Mouse (Mus musculus) frontal cortex, postnatal 36 days (tissue): ENCODE results near the gene Gja8.

Source experiments
- DNase-seq, 2 experiments: peaks; one replicate each; pipeline ENCODE4 v3.0.0; 2022; ENCODE audit warnings: low spot score in 2 of 2

The Gja8 gene

GRCm38 (mm10) chr3:96880385-96880784, 45.4 kb downstream of the Gja8 start:
- DNase-seq = peak in 1 of 2 experiments; percentile 9

- DNase-seq = no peak
Measured at GRCm38 (mm10) chr3:96879536-96879935, 46.3 kb downstream of the Gja8 start.

- no peak for DNase-seq
Measured at GRCm38 (mm10) chr3:96874808-96875571, 50.8 kb downstream of the Gja8 start.

DNA sequence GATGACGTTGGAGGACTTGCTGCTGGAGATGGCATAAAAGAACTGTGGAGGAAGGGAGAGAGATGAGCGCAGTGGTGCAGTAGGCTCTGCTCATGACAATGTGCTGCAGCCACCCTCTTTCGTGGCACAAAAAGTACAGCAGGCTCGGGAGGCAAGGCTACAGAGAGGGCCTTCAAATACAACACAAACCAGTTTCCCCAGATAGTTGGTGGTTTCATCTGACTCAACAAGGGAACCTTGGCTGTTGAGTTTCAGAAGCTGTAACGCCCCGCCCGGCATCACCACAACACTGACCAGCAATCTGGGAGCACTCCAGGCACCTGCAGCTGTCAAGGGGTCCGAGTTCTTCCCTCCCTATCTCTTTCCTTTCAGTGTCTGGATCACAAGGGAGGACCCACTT, 53.3 kb downstream of the Gja8 start:
- no peak for DNase-seq

DNA sequence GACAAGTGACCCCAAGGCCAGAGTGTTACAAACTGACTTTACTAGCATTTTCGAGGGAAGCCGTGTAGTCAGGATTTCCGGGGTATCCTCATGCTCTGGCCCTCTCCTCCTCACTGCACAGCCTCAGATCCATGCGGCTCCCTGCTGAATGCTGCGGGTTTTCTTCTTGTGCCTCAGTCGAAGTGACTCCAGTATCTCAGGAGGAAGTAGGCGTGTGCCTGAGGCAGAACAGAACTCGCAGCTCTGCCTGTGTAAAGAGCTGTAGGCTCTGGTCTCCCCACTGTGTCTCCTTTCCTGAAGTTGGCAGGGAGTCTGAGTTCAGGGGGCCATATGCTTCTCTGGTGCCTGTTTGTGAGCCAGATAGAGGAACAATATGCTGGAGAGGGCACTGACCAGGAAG, 54.8 kb downstream of the Gja8 start:
- no peak for DNase-seq

- DNase-seq = no peak
Measured at GRCm38 (mm10) chr3:96870270-96870669, 55.5 kb downstream of the Gja8 start.

DNA sequence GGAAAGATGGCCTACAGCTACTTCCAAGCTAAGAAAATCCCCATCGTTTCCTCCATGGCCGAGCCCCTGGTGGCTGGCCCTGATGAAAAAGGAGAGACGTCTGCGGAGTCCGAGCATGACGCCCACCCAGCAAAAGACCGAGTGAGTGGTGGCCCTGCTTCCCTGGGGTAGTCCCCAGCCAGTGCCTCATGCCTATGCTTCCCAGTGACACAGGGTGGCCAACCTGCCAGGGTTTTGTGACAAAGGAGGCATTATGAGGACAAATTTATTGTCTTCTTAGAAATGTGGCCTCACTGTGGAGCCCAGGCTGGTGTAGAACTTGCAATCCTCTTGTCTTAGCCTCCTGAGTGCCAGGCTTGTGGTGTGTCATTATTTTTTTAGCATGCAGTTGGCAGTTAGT, 56.7 kb downstream of the Gja8 start:
- no peak for DNase-seq

GRCm38 (mm10) chr3:96868566-96868965, 57.3 kb downstream of the Gja8 start:
- no peak for DNase-seq

DNA sequence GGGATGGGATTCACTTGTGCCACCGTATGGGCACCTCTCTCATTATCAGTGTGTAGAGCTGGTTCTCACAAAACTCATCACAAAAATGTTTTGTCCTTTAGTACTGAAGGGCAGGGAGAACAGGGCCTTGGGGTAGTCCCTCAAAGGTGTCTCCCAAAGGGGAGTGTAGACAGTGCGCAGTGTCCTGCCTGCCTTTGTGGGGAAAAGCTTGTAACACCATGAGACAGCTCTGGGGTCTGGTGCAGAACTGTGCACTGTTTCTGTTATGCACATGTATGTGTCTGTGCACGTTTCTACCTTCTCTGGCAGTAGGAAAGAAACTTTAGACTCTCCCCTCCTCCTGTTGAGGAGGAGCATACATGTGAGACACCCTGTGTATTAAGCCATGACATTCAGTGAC, 58.0 kb downstream of the Gja8 start:
- DNase-seq = no peak
